Mouse (Mus musculus): ENCODE results near the gene Zfp689.

GRCm38 (mm10) chr7:127471646-127472010 lies 22.7 kb upstream of the Zfp689 start:
- no peak for TF ChIP-seq POLR2A (IDR thresholded peaks at IDR 0.05; ENCODE audit: borderline replicate concordance, low read depth, low read length)
- TF ChIP-seq CTCF (IDR thresholded peaks at IDR 0.05; ENCODE audit: low read depth, low read length): peak; percentile 30; the same call in 1 of the 2 replicates
